Mouse (Mus musculus): ENCODE results near the gene Rpf1. TPM values are rescaled to one million over a fixed set of nuclear protein-coding genes. Genes with fewer than 3 reads are reported as not detected.

Rpf1 gene
- total and polyA plus RNA-seq, 3 experiments, result 27.2 to 99.9 (median 95.6) TPM

DNA sequence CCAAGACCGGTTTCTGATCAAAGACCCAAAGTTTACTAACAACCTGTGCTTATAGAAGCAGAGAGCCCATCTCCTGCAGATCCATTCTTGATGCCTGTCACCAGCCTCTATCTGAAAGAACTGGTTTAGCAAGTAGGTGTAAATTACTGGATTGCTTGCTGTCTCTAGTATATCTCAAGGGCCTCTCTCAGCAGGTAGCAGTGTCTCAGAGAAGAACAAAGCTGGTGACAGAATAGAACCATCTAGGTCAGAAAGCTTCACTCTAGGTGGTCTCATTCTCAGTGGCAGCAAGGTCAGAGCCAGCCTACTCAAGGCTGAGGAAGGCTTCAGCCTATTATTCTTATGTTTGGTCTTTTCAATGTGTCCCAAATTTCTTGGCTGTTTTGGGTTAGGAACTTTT lies 22.4 kb upstream of the Rpf1 start:
- H3K4me3 ChIP-seq (ENCODE audit: low read depth, low read length), result no peak overlapping the region
- no peaks in the 10 kb centered on the region for H3K36me3 ChIP-seq (replicated peaks)
- ATAC-seq (ENCODE audit: extremely low read depth, insufficient number of reproducible peaks, low FRiP score, poor library complexity, severe bottlenecking) (no peak), DNase-seq (ENCODE audit: low spot score) (no peak)
- H3K9me3 ChIP-seq (replicated peaks), result no peaks in the 10 kb centered on the region
- peaks cover 10% of the 10 kb centered on the region for H3K27me3 ChIP-seq (ENCODE audit: insufficient read depth, low read length)
- no peak for TF ChIP-seq POLR2AphosphoS5 (IDR thresholded peaks at IDR 0.05; ENCODE audit: insufficient replicate concordance, low read depth, low read length)
- no peak for TF ChIP-seq GATA1 (IDR thresholded peaks at IDR 0.05; ENCODE audit: borderline replicate concordance, low read length)
- no peak for TF ChIP-seq CTCF (IDR thresholded peaks at IDR 0.05; ENCODE audit: low read depth, low read length)
- no peak for TF ChIP-seq GATA2 (IDR thresholded peaks at IDR 0.05; ENCODE audit: borderline replicate concordance, low read depth, low read length)
- TF ChIP-seq TAL1 (conservative IDR thresholded peaks at IDR 0.05; ENCODE audit: low read depth, low read length), result no peak
- H3K4me1 ChIP-seq (ENCODE audit: insufficient read depth, low read depth, low read length), result 0 out of 2 replicates have a peak, but pooled peaks cover 6% of the 10 kb centered on the region

DNA sequence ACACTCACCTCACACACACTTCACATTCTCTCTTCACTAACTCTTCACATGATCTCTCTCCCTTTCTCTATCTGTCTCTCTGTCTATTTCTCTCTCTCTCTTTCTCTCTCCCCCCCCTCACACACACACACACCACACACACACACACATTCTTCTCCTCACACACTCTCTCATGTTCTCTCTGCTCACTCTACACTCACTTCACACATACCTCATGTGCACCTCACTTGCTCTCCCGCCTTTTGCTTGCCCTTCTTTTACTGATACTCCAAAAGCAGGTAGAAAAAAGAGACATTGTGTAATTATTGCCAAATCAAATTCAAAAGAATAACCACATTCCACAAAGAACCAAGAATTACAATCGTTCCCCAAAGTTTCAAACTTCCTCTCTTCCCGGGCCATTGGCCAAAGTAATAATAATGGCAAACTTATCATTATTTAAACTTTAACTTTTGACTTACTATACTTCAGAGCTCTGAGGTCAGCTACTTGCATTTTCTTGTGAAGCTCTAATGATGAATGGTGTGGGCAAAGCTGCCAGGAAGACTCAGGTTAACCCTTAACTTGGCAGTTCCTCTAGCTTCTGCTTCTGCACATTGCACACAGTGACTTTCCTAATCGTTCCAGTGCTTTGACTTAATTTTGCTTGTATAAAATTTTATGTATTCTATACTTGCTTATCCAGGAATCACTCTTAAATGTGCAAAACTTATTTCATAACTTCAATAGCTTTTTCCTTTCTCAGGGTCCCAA lies 19.5 kb upstream of the Rpf1 start:
- Histone ChIP-seq H3K4me1 (ENCODE audit: insufficient read depth, low read depth, low read length) (0 out of 2 replicates have a peak, but pooled peaks cover 6% of the 10 kb centered on the region), H3K9me3 (replicated peaks) (no peaks in the 10 kb centered on the region), H3K36me3 (replicated peaks) (no peaks in the 10 kb centered on the region), H3K4me3 (ENCODE audit: low read depth, low read length) (no peak overlapping the region), H3K27me3 (ENCODE audit: insufficient read depth, low read length) (peaks cover 11% of the 10 kb centered on the region)
- no peak for ATAC-seq (ENCODE audit: extremely low read depth, insufficient number of reproducible peaks, low FRiP score, poor library complexity, severe bottlenecking)
- no peak for DNase-seq (ENCODE audit: low spot score)
- TF ChIP-seq POLR2AphosphoS5 (IDR thresholded peaks at IDR 0.05; ENCODE audit: insufficient replicate concordance, low read depth, low read length) (no peak), GATA1 (IDR thresholded peaks at IDR 0.05; ENCODE audit: borderline replicate concordance, low read length) (no peak), TAL1 (conservative IDR thresholded peaks at IDR 0.05; ENCODE audit: low read depth, low read length) (no peak), GATA2 (IDR thresholded peaks at IDR 0.05; ENCODE audit: borderline replicate concordance, low read depth, low read length) (no peak), CTCF (IDR thresholded peaks at IDR 0.05; ENCODE audit: low read depth, low read length) (no peak)

DNA sequence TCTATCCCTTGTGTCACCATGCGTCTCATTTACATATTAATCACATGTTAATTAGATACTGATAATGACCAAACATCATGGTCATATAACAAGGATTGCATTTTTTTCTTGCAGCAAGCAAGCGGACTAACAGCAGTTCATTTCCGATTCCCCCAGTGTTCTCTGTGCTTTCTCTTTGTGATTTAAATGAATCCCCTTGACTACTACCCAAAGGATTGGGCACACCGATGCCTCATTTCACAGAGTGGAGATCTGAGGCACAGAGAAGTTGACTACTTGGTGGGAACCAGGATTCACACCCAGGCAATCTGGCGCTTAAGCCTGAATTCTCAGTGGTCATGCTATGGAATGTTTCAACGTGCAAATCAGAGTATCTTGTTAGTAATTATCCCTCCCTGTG lies 13.8 kb upstream of the Rpf1 start:
- Histone ChIP-seq H3K4me1 (ENCODE audit: insufficient read depth, low read depth, low read length) (no peaks in the 10 kb centered on the region), H3K9me3 (replicated peaks) (no peaks in the 10 kb centered on the region), H3K36me3 (replicated peaks) (no peaks in the 10 kb centered on the region), H3K4me3 (ENCODE audit: low read depth, low read length) (no peak overlapping the region), H3K27me3 (ENCODE audit: insufficient read depth, low read length) (peaks cover 14% of the 10 kb centered on the region)
- TF ChIP-seq GATA1 (IDR thresholded peaks at IDR 0.05; ENCODE audit: borderline replicate concordance, low read length) (no peak), GATA2 (IDR thresholded peaks at IDR 0.05; ENCODE audit: borderline replicate concordance, low read depth, low read length) (no peak), TAL1 (conservative IDR thresholded peaks at IDR 0.05; ENCODE audit: low read depth, low read length) (no peak), POLR2AphosphoS5 (IDR thresholded peaks at IDR 0.05; ENCODE audit: insufficient replicate concordance, low read depth, low read length) (no peak), CTCF (IDR thresholded peaks at IDR 0.05; ENCODE audit: low read depth, low read length) (no peak)
- ATAC-seq (ENCODE audit: extremely low read depth, insufficient number of reproducible peaks, low FRiP score, poor library complexity, severe bottlenecking) (no peak), DNase-seq (ENCODE audit: low spot score) (no peak)

DNA sequence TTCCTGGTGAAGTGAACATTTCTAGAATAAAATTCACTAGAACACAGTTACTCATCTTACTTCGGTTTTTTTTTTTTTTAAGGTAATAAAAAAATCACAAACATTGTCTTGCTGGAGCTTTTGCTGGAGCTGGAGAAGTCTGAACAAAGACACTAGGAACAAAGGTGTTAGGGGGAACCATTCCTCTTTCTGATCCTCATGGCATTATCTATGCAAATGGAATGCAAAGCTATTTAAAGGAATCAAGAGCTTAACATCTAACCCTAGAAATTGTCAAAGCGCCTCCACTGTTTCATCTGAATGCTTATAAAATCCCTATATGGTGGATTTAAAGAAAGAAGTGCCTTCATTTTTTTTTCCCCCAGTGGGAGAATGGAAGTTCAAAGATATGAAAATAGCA lies 7.1 kb upstream of the Rpf1 start:
- H3K4me1 ChIP-seq (ENCODE audit: insufficient read depth, low read depth, low read length), result 0 out of 2 replicates have a peak, but pooled peaks cover 2% of the 10 kb centered on the region
- DNase-seq (ENCODE audit: low spot score), result no peak
- H3K27me3 ChIP-seq (ENCODE audit: insufficient read depth, low read length), result peaks cover 15% of the 10 kb centered on the region
- no peak overlapping the region for H3K4me3 ChIP-seq (ENCODE audit: low read depth, low read length)
- H3K36me3 ChIP-seq (replicated peaks), result no peaks in the 10 kb centered on the region
- H3K9me3 ChIP-seq (replicated peaks), result no peaks in the 10 kb centered on the region
- ATAC-seq (ENCODE audit: extremely low read depth, insufficient number of reproducible peaks, low FRiP score, poor library complexity, severe bottlenecking), result no peak
- TF ChIP-seq POLR2AphosphoS5 (IDR thresholded peaks at IDR 0.05; ENCODE audit: insufficient replicate concordance, low read depth, low read length) (no peak), GATA2 (IDR thresholded peaks at IDR 0.05; ENCODE audit: borderline replicate concordance, low read depth, low read length) (no peak), GATA1 (IDR thresholded peaks at IDR 0.05; ENCODE audit: borderline replicate concordance, low read length) (no peak), TAL1 (conservative IDR thresholded peaks at IDR 0.05; ENCODE audit: low read depth, low read length) (no peak), CTCF (IDR thresholded peaks at IDR 0.05; ENCODE audit: low read depth, low read length) (no peak)

DNA sequence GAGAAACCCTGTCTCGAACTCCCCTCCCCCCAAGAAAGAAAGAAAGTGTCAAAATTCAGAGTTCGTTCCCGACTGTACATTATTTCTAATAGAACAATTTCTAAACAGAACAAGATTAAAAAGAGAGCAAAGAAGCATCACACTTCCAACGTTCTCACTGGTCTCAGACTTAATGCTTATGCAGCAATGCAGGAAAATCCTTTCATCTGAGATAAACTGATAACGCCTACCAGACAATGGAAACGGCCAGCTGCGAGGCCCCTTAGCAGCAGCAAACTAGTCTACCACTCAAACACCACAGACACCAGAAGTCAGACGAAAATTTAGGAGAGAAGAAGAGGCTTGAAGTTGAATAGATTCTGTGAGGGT lies 407 bp upstream of the Rpf1 start:
- H3K9me3 ChIP-seq (replicated peaks), result no peaks in the 10 kb centered on the region
- H3K4me1 ChIP-seq (ENCODE audit: insufficient read depth, low read depth, low read length), result peaks cover 21% of the 10 kb centered on the region
- no peaks in the 10 kb centered on the region for H3K27me3 ChIP-seq (ENCODE audit: insufficient read depth, low read length)
- no peak for TF ChIP-seq GATA2 (IDR thresholded peaks at IDR 0.05; ENCODE audit: borderline replicate concordance, low read depth, low read length)
- no peak for TF ChIP-seq GATA1 (IDR thresholded peaks at IDR 0.05; ENCODE audit: borderline replicate concordance, low read length)
- no peak for TF ChIP-seq TAL1 (conservative IDR thresholded peaks at IDR 0.05; ENCODE audit: low read depth, low read length)
- TF ChIP-seq POLR2AphosphoS5 (IDR thresholded peaks at IDR 0.05; ENCODE audit: insufficient replicate concordance, low read depth, low read length), result no peak
- TF ChIP-seq CTCF (IDR thresholded peaks at IDR 0.05; ENCODE audit: low read depth, low read length), result no peak
- peaks cover 28% of the 10 kb centered on the region for H3K36me3 ChIP-seq (replicated peaks)
- DNase-seq (ENCODE audit: low spot score), result no peak
- H3K4me3 ChIP-seq (ENCODE audit: low read depth, low read length), result peak overlapping the region; percentile 88
- ATAC-seq (ENCODE audit: extremely low read depth, insufficient number of reproducible peaks, low FRiP score, poor library complexity, severe bottlenecking), result peak; percentile 50

DNA sequence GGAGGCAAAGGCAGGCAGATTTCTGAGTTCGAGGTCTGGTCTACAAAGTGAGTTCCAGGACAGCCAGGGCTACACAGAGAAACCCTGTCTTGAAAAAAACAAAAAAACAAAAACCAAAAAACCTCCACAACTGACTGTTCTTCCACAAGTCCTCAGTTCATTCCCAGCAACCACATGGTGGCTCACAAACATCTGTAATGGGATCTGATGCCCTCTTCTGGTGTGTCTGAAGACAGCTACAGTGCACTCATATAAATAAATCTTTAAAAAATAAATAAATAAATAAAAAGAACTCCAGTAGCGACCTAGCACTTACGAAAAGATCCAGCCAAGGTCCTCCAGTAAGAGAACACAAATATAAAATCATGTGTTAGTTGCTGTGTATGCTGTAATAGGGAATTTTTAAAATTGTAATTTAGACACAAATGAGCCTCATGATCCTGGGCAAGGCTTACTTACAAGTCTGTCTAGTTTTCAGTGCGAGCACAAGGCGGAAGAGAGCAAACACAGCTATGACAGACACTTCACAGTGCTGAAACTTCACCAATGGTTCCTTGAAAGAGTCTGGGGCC lies 917 bp downstream of the Rpf1 start:
- Histone ChIP-seq H3K4me1 (ENCODE audit: insufficient read depth, low read depth, low read length) (peaks cover 20% of the 10 kb centered on the region), H3K36me3 (replicated peaks) (peaks cover 38% of the 10 kb centered on the region), H3K4me3 (ENCODE audit: low read depth, low read length) (peak overlapping the region; percentile 88), H3K9me3 (replicated peaks) (no peaks in the 10 kb centered on the region), H3K27me3 (ENCODE audit: insufficient read depth, low read length) (no peaks in the 10 kb centered on the region)
- TF ChIP-seq GATA1 (IDR thresholded peaks at IDR 0.05; ENCODE audit: borderline replicate concordance, low read length) (no peak), TAL1 (conservative IDR thresholded peaks at IDR 0.05; ENCODE audit: low read depth, low read length) (no peak), CTCF (IDR thresholded peaks at IDR 0.05; ENCODE audit: low read depth, low read length) (no peak), POLR2AphosphoS5 (IDR thresholded peaks at IDR 0.05; ENCODE audit: insufficient replicate concordance, low read depth, low read length) (no peak), GATA2 (IDR thresholded peaks at IDR 0.05; ENCODE audit: borderline replicate concordance, low read depth, low read length) (no peak)
- ATAC-seq (ENCODE audit: extremely low read depth, insufficient number of reproducible peaks, low FRiP score, poor library complexity, severe bottlenecking) (no peak), DNase-seq (ENCODE audit: low spot score) (no peak)

Measured in G1E (cell line).